Mouse (Mus musculus): ENCODE data around the gene Olfr2. TPM values are rescaled to one million over a fixed set of nuclear protein-coding genes. Genes with fewer than 3 reads are reported as not detected.

Gene Olfr2
- total and polyA plus RNA-seq, 3 experiments = not detected

DNA sequence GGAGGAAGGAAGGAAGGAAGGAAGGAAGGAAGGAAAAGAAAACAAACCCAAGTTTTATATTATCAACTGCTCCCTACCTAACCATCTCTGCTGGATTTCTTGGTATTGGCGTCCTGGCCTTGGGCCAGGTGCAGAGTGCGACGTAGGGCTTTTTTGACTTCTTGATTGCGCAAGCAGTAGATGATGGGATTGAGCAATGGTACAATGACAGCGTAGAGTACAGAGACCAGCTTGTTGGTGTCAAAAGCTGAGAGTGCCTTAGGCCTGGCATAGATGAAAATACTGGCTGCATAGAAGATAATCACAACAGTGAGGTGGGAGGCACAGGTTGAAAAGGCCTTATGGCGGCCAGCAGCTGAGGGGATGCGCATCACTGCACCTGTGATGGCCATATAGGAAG is 5.1 kb downstream of the Olfr2 start:
- H3K36me3 ChIP-seq (ENCODE audit: control insufficient read depth in 1 of 2, insufficient read depth in 2 of 2, low read length in 2 of 2) = peaks cover 0 to 2% of the 10 kb centered on the region in 2 experiments; a peak in 1 of 4 replicates
- H3K79me2 ChIP-seq (ENCODE audit: control insufficient read depth, insufficient read depth, low read length, poor library complexity) = no peaks in the 10 kb centered on the region
- H3K9me3 ChIP-seq (replicated peaks; ENCODE audit: insufficient read depth, low read length) = no peaks in the 10 kb centered on the region
- no peaks in the 10 kb centered on the region for H3K27me3 ChIP-seq (ENCODE audit: control insufficient read depth in 1 of 2, insufficient read depth in 2 of 2, low read length in 2 of 2)
- H3K27ac ChIP-seq (ENCODE audit: control insufficient read depth, low read depth, low read length) = no peak overlapping the region
- H3K4me3 ChIP-seq (ENCODE audit: control insufficient read depth in 1 of 2, insufficient read depth in 1 of 2, low read depth in 2 of 2, low read length in 2 of 2) = no peak overlapping the region
- no peak overlapping the region for H3K9ac ChIP-seq (ENCODE audit: control insufficient read depth, low read depth, low read length, poor library complexity, severe bottlenecking)
- TF ChIP-seq MYB (IDR thresholded peaks at IDR 0.05; ENCODE audit: low read depth, low read length) = no peak
- TF ChIP-seq GABPA (IDR thresholded peaks at IDR 0.05; ENCODE audit: low read depth, low read length) = no peak
- no peak for TF ChIP-seq ETS1 (IDR thresholded peaks at IDR 0.05; ENCODE audit: low read depth, low read length)
- no peak for TF ChIP-seq USF2 (IDR thresholded peaks at IDR 0.05; ENCODE audit: borderline replicate concordance in 1 of 2, insufficient read depth in 1 of 2, low read depth in 1 of 2, low read length in 2 of 2)
- no peak for TF ChIP-seq GATA1 (IDR thresholded peaks at IDR 0.05; ENCODE audit: low read depth, low read length)
- TF ChIP-seq POLR2AphosphoS2 (IDR thresholded peaks at IDR 0.05; ENCODE audit: low read length) = no peak
- TF ChIP-seq KAT2A (conservative IDR thresholded peaks at IDR 0.05; ENCODE audit: low read depth, low read length) = no peak
- TF ChIP-seq NRF1 (IDR thresholded peaks at IDR 0.05; ENCODE audit: insufficient read depth, low read depth, low read length, poor library complexity, severe bottlenecking) = no peak
- no peak for TF ChIP-seq UBTF (IDR thresholded peaks at IDR 0.05; ENCODE audit: borderline replicate concordance, insufficient read depth, low read depth, low read length)
- no peak for TF ChIP-seq ZKSCAN1 (IDR thresholded peaks at IDR 0.05; ENCODE audit: low read depth, low read length)
- TF ChIP-seq SMC3 (IDR thresholded peaks at IDR 0.05; ENCODE audit: low read depth, low read length) = no peak
- no peak for TF ChIP-seq ZNF384 (IDR thresholded peaks at IDR 0.05; ENCODE audit: low read depth, low read length)
- no peak for TF ChIP-seq TCF12 (IDR thresholded peaks at IDR 0.05; ENCODE audit: low read depth, low read length)
- TF ChIP-seq CHD1 (IDR thresholded peaks at IDR 0.05; ENCODE audit: low read depth, low read length) = no peak
- TF ChIP-seq EP300 (IDR thresholded peaks at IDR 0.05; ENCODE audit: low read depth in 1 of 2, low read length in 2 of 2) = no peak
- H3K4me1 ChIP-seq (ENCODE audit: control insufficient read depth in 1 of 2, insufficient read depth in 2 of 2, low read length in 2 of 2) = no peaks in the 10 kb centered on the region; a peak in 1 of 4 replicates
- DNase-seq (ENCODE audit: low read depth, low spot score) = no peak

DNA sequence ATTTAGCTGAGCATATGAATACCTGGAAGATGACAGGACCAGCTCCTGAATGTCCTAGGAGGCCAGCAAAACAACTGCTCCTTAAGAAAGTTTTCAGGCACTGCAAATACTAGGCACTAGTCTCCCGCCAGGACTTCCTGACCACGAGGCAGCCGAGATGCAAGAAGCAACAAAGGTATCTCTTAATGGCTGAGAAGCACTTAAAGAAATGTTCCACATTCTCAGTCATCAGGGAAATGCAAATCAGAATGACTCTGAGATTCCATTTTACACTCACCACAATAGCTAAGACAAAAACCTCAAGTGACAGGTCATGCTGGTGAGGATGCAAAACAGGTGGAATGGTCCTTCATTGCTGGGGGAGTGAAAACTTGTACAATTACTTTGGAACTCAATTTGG is 20.6 kb downstream of the Olfr2 start:
- Histone ChIP-seq H3K9ac (ENCODE audit: control insufficient read depth, low read depth, low read length, poor library complexity, severe bottlenecking) (0 out of 2 replicates have a peak overlapping the region, but pooled peaks have one; percentile 37), H3K27ac (ENCODE audit: control insufficient read depth, low read depth, low read length) (no peak overlapping the region), H3K36me3 (ENCODE audit: control insufficient read depth in 1 of 2, insufficient read depth in 2 of 2, low read length in 2 of 2) (no peaks in the 10 kb centered on the region), H3K4me3 (ENCODE audit: control insufficient read depth in 1 of 2, insufficient read depth in 1 of 2, low read depth in 2 of 2, low read length in 2 of 2) (no peak overlapping the region), H3K79me2 (ENCODE audit: control insufficient read depth, insufficient read depth, low read length, poor library complexity) (no peaks in the 10 kb centered on the region), H3K4me1 (ENCODE audit: control insufficient read depth in 1 of 2, insufficient read depth in 2 of 2, low read length in 2 of 2) (no peaks in the 10 kb centered on the region), H3K27me3 (ENCODE audit: control insufficient read depth in 1 of 2, insufficient read depth in 2 of 2, low read length in 2 of 2) (no peaks in the 10 kb centered on the region), H3K9me3 (replicated peaks; ENCODE audit: insufficient read depth, low read length) (no peaks in the 10 kb centered on the region)
- TF ChIP-seq CHD2 (IDR thresholded peaks at IDR 0.05; ENCODE audit: low read length) = no peak
- no peak for TF ChIP-seq MAZ (IDR thresholded peaks at IDR 0.05; ENCODE audit: low read depth, low read length)
- no peak for TF ChIP-seq RCOR1 (IDR thresholded peaks at IDR 0.05; ENCODE audit: low read depth, low read length)
- no peak for TF ChIP-seq MAX (IDR thresholded peaks at IDR 0.05; ENCODE audit: low read length)
- TF ChIP-seq NELFE (IDR thresholded peaks at IDR 0.05; ENCODE audit: low read depth, low read length) = no peak
- TF ChIP-seq MEF2A (IDR thresholded peaks at IDR 0.05; ENCODE audit: extremely low read depth, insufficient replicate concordance, low read depth, low read length, poor library complexity, severe bottlenecking) = no peak
- no peak for TF ChIP-seq SMC3 (IDR thresholded peaks at IDR 0.05; ENCODE audit: low read depth, low read length)
- no peak for TF ChIP-seq ZC3H11A (IDR thresholded peaks at IDR 0.05; ENCODE audit: low read depth, low read length)
- TF ChIP-seq EP300 (IDR thresholded peaks at IDR 0.05; ENCODE audit: low read depth in 1 of 2, low read length in 2 of 2) = no peak
- no peak for TF ChIP-seq POLR2AphosphoS5 (IDR thresholded peaks at IDR 0.05; ENCODE audit: borderline replicate concordance, low read depth, low read length)
- TF ChIP-seq POLR2A (IDR thresholded peaks at IDR 0.05; ENCODE audit: control insufficient read depth in 1 of 2, insufficient read depth in 1 of 2, low read depth in 1 of 2, low read length in 2 of 2, poor library complexity in 1 of 2) = no peak
- no peak for TF ChIP-seq CTCF (IDR thresholded peaks at IDR 0.05 in 2 of 3, conservative IDR thresholded peaks at IDR 0.05 in 1 of 3; ENCODE audit: control insufficient read depth in 1 of 3, insufficient read depth in 1 of 3, low read depth in 2 of 3, low read length in 3 of 3, poor library complexity in 1 of 3, severe bottlenecking in 1 of 3)
- TF ChIP-seq ELF1 (IDR thresholded peaks at IDR 0.05; ENCODE audit: low read depth, low read length) = no peak
- DNase-seq (ENCODE audit: low read depth, low spot score) = peak; percentile 7

Measured in MEL (cell line).